8 mouse cellular contexts compared by ENCODE assay signal in genomic region chr8:113984845-113985244, GRCm38 (mm10).
DNase-seq lines count a peak whose midpoint lies in the region; ATAC-seq and TF ChIP-seq lines count a peak whose summit lies in the region.
"Had no signal": no experiment of that assay in that cellular context is flagged by ENCODE, and none has a peak within 500 bp of the region (broad histone marks: within the 10 kb centered on the region; RNA-seq: fewer than 3 reads in every experiment).

No protein-coding gene starts in this region.

- in situ Hi-C loops in ES-E14 (cut with MboI; ENCODE audit: low sequenced_read_pairs in 2 of 2, unreplicated experiment in 2 of 2): loop anchor here in 1 of 2 experiments (25.0 kb wide), 1 partner anchor 323 kb away; no protein-coding TSS in a partner anchor

- H3K36me3 ChIP-seq in ES-E14 (ENCODE audit: control insufficient read depth, insufficient read depth, low read length, poor library complexity, severe bottlenecking): no peaks in the 10 kb centered on the region
- no peaks in the 10 kb centered on the region for H3K36me3 ChIP-seq in lung, embryonic 15.5 days
- H3K36me3 ChIP-seq: liver, embryonic 13.5 days had no signal

- 0 out of 2 replicates have a peak overlapping the region, but pooled peaks have one; percentile 2 for H3K4me2 ChIP-seq in lung, embryonic 15.5 days
- H3K4me2 ChIP-seq: liver, embryonic 13.5 days had no signal

- DNase-seq in ES-E14 (ENCODE audit: low read depth, low spot score): peak; percentile 44
- DNase-seq in adrenal gland, adult 2 months: peak; percentile 42
- peak; percentile 80 for DNase-seq in embryo, embryonic 10 days (ENCODE audit: low spot score)
- DNase-seq in layer of hippocampus, adult 11-12 months (ENCODE audit: low spot score): peak; percentile 24
- DNase-seq in right cerebral cortex, postnatal 10 days (ENCODE audit: low spot score in 2 of 2): peak; percentile 55 to 81
- DNase-seq: liver, embryonic 13.5 days had no signal

- 5% methylated on average over 10 of the region's 10 CpGs for WGBS in lung, embryonic 15.5 days

- H3K4me1 ChIP-seq in ES-E14 (ENCODE audit: control insufficient read depth in 2 of 2, insufficient read depth in 2 of 2, low read length in 2 of 2, poor library complexity in 1 of 2): no peaks in the 10 kb centered on the region
- peaks cover 8% of the 10 kb centered on the region; the same call in 1 of the 2 replicates for H3K4me1 ChIP-seq in lung, embryonic 15.5 days
- H3K4me1 ChIP-seq: liver, embryonic 13.5 days had no signal

- peaks cover 5% of the 10 kb centered on the region; the same call in 1 of the 2 replicates for H3K27me3 ChIP-seq in lung, embryonic 15.5 days

- no peak overlapping the region for H3K9ac ChIP-seq in ES-E14 (ENCODE audit: insufficient read depth, low read depth, low read length, poor library complexity, severe bottlenecking)
- no peak overlapping the region for H3K9ac ChIP-seq in lung, embryonic 15.5 days
- H3K9ac ChIP-seq: liver, embryonic 13.5 days had no signal

- no peak overlapping the region for H3K27ac ChIP-seq in ES-E14 (ENCODE audit: insufficient read depth, low read depth, low read length, poor library complexity, severe bottlenecking)
- H3K27ac ChIP-seq in lung, embryonic 15.5 days: no peak overlapping the region
- H3K27ac ChIP-seq: liver, embryonic 13.5 days had no signal

- no peak overlapping the region for H3K4me3 ChIP-seq in ES-E14 (ENCODE audit: insufficient read depth in 1 of 2, low read depth in 1 of 2, low read length in 2 of 2, poor library complexity in 1 of 2, severe bottlenecking in 1 of 2)
- no peak overlapping the region for H3K4me3 ChIP-seq in lung, embryonic 15.5 days
- H3K4me3 ChIP-seq: liver, embryonic 13.5 days had no signal

- H3K9me3 ChIP-seq in ES-E14 (ENCODE audit: control insufficient read depth, insufficient read depth, low read depth, low read length): no peaks in the 10 kb centered on the region
- H3K9me3 ChIP-seq in lung, embryonic 15.5 days: no peaks in the 10 kb centered on the region

- peak; percentile 73 for ATAC-seq in granulocyte monocyte progenitor cell, adult 5-6 weeks (replicated peaks; ENCODE audit: poor library complexity, severe bottlenecking)
- ATAC-seq in lung, embryonic 15.5 days (ENCODE audit: borderline replicate concordance, extremely low read depth, low FRiP score, low TSS enrichment): no peak

TF ChIP-seq in ES-E14, 5 proteins besides CTCF, POLR2A, EP300 and RAD21:
- TF ChIP-seq MAFK (IDR thresholded peaks at IDR 0.05; ENCODE audit: insufficient read depth, low read depth, low read length) (peak; percentile 84), HCFC1 (IDR thresholded peaks at IDR 0.05; ENCODE audit: borderline replicate concordance, insufficient read depth, low read length) (no peak), CHD2 (IDR thresholded peaks at IDR 0.05; ENCODE audit: low read depth, low read length) (no peak), ZC3H11A (IDR thresholded peaks at IDR 0.05; ENCODE audit: borderline replicate concordance, low read depth, low read length) (peak; percentile 78), ZNF384 (IDR thresholded peaks at IDR 0.05; ENCODE audit: low read depth, low read length) (peak; percentile 95)

Comparison
In these comparisons a context has a peak if more than half of its experiments do, and no peak if none do; other contexts are left out.
1. DNase-seq: peak in every context shown above with its lines; median percentile 80 in embryo, embryonic 10 days; 68 in right cerebral cortex, postnatal 10 days; 44 in ES-E14; 42 in adrenal gland, adult 2 months; 24 in layer of hippocampus, adult 11-12 months.